Mouse (Mus musculus): Measurements from ENCODE around the gene D930048N14Rik.
A peak's percentile ranks its signal among the peaks of the same experiment; 100 is the strongest.
"Not testable (repeated sequence)": the region's sequence is repeated elsewhere in the genome, so short reads cannot be mapped to it uniquely, and the experiment has no call there.

D930048N14Rik gene

DNA sequence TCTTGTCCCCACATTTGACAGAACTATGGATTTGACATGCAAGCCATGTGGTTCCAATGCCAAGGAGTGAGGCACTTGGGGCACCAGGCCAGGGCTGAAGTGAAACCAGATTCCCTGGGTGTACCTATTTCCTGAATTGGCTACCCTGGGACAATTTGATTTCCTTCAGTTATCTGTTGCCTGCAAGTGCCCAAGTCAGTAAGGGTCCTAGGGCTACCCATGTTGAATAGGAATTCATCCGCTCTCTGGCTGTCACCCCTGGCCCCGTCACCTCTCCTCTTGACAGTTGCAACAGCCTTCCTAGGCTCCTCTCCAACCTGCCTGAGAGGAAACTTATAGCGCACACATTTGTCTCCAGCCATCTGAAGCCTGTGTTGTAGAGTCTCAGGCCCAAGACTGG is 4.1 kb downstream of the D930048N14Rik start:
- DNase-seq = no peak

- DNase-seq = no peak
Measured at GRCm38 (mm10) chr11:51656798-51657521, 6.2 kb downstream of the D930048N14Rik start.

DNA sequence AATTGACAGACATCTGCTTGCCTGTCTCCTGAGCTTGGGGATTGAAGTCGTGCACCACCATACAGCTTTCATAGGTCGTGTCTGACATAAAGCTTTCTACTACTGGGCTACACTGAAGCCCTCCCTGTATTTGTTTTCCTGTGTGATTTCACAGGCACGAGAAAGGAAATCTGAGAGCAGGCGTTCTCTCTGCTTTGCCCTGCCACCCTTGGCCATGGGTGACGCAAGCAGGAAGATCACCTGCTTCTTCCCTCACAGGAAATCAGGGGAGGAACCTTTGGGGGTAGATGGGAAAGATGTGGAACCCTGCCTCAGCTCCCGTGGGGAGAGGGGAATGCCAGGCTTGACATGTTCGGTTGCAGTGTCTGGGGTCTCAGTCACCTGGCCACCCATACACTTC is 7.5 kb downstream of the D930048N14Rik start:
- DNase-seq = no peak

- DNase-seq = no peak
Measured at GRCm38 (mm10) chr11:51658705-51659104, 8.0 kb downstream of the D930048N14Rik start.

GRCm38 (mm10) chr11:51661867-51662365 is 11.2 kb downstream of the D930048N14Rik start:
- DNase-seq = no peak

DNA sequence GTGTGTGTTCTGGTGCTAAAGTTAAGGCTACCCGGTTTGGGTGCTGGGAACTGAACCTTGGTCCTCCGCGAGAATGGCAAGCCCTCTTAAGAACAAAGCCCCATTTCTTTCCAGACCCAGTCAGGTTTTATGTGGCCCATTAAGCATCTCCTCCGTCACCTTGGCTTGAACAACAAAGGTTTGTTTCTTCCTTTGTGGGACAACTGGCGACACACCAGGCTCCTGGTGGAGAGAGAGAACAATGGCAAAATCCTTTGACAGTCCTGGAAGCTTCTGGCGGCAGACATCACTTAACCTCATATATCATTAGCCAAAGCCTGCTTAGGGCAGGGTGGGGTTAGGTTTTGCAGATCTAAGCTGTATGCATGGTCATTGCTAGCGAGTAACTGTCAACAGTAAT is 11.9 kb downstream of the D930048N14Rik start:
- no peak for DNase-seq

GRCm38 (mm10) chr11:51664747-51665146 is 14.0 kb downstream of the D930048N14Rik start:
- DNase-seq = not testable (repeated sequence)

DNA sequence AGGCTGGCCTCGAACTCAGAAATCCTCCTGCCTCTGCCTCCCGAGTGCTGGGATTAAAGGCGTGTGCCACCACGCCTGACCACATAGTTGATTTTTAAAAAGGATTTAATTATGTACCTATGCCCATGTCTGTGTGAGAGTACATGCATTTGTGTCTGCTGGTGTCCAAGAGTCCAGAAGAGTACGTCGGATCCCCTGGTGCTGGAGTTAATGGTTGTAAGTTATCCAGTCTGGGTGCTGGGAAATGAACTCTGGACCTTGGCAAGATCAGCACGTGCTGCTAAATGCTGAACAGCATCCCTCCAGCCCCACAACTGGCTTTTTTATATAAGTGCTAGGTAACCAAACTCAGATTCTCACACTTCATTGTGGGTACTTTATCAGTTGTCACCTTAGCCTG is 20.1 kb downstream of the D930048N14Rik start:
- no peak for DNase-seq

- DNase-seq = no peak
Measured at GRCm38 (mm10) chr11:51671376-51671775, 20.6 kb downstream of the D930048N14Rik start.

DNA sequence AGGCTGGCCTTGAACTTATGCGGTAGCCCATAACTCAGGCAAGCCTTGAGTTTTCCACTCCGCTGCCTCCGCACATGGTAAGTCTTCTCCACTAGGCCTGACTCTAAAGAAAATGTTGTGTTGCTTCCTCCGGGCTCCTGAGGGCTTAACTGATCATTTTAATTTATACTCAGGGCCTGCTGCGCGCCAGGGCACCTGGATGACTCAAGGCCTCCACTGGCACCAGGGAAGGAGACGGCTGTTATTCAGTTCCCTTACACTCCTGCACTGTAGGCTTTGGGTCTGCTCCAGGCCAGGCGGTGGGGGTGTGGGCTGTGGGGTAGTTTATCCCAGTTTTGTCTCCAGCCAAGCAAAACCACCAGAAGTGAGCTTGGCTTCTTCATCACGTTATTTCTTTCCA is 22.5 kb downstream of the D930048N14Rik start:
- DNase-seq = no peak

GRCm38 (mm10) chr11:51675386-51675785 is 24.6 kb downstream of the D930048N14Rik start:
- DNase-seq = no peak

DNA sequence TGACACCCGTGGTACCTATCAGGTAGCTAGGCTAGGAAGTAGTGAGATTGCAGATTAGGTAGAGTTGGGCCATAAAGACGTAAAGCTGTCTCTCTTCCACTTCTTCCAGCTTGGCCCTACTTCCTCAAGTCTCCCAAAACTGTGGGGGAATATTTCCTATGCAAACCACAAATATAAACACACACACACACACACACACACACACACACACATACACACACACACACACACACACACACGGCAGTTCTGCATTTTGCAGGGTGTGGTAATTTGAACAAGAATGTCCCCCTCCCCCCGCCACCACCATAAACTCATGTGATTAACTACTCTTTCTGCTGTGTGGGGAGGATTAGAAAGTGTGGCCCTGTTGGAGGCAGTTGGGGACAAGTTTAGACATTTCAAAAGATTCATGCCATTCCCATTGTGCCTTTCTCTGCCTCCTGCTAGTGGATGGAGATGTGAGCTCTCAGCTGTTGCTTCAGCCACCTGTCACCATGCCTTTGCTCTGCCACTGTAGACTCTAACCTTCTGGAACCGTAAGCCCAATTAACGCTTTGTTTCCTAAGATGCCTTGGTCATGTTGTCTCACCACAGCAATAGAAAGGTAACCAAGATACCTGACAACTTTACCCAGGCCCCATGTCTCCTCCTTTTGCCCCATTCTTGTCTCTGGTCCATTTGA is 27.1 kb downstream of the D930048N14Rik start:
- DNase-seq = no peak

GRCm38 (mm10) chr11:51679466-51679865 is 28.7 kb downstream of the D930048N14Rik start:
- no peak for DNase-seq

- DNase-seq = peak; percentile 89
Measured at GRCm38 (mm10) chr11:51681324-51681975, 30.7 kb downstream of the D930048N14Rik start.

GRCm38 (mm10) chr11:51681976-51682374 is 31.2 kb downstream of the D930048N14Rik start:
- no peak for DNase-seq

DNA sequence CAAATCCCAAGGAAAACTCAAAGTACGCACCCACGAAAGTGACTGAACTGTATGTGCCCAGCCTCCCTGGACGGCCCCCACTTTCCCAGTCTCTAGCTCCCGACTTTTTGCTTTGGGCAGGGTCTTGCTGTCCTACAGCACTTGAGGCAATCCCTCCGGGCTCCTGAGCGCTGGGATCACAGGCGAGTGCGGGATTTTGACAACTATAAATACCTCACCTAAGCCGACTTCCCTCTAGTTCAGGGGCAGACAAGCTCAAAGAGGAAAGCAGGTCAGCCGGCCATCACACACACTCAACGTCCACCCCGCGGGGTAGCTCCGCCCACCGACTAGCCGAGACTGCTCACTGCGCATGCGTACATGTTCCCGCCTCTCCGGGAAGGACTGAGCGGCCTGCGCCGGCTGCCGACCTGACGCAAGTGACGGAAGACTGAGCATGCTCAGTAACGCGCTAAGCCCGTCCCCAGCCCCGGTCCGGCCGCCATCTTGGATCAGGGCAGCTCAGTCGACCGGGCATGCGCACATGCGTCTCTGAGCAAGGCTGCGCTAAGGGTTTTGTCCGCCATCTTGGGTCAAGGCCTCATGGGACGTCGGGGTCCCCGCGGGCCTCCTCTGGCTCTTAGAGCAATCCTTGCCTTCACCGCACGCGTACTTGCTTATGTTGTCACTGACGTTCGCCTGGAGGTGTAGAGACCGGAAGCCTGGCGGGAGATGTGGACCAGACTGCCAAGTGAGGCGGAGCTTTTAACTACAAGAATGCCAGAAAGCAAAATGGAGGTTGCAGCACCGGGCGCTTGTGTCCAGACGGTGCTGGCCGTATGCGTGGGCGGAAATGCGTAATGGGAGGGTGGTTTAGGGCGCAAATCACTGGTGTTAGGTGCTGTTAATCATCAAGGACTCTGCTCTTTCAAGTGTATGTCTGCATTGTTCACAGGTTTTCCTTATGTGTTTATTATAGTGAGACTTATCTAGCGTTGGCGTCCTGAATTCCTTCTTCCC is 37.9 kb downstream of the D930048N14Rik start, which contains the start of gene 0610009B22Rik:
Gene 0610009B22Rik, minus strand, starts transcription at position 545 of the 999 bp plus-strand sequence.
- peak; percentile 100 for DNase-seq

GRCm38 (mm10) chr11:51689343-51689742 is 38.6 kb downstream of the D930048N14Rik start:
- no peak for DNase-seq

- not testable (repeated sequence) for DNase-seq
Measured at GRCm38 (mm10) chr11:51690597-51690996, 39.8 kb downstream of the D930048N14Rik start.

DNA sequence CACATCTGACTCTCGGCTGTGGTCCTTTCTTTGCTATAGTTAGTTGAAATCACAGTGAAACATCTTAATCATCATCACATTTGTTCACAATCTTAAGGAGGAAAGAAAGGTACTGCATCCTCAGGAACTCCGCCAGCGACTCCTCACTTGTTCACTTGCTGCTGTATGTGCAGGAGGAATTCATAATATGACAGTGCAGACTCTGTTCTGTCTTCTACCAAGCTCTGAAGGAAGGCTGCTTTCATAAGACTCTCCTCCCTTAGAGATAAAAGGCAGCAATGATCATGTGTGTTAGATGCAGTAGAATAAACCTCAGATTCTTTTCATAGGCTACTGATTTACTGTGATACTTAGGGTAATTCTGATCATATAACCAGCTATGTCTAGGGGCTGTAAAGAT is 44.2 kb downstream of the D930048N14Rik start:
- DNase-seq = no peak

DNA sequence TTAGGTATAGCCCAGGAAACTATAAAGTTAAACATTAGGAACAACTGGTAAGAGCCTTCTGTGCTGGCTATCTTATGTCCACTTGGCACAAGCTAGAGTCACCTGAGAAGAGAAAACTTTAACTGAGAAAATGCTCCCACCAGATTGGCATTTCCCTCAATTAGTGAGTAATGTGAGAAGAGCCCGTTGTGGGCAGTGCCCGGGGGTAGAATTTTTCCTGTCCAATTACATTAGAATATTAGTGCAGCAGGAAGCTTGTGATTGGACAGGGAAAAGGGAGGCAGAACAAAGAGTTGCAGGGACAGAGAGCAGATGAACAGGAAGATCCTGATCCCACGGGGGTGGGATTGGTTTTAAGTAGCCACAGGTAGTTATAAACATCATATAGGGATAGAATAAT is 52.1 kb downstream of the D930048N14Rik start:
- DNase-seq = no peak

DNA sequence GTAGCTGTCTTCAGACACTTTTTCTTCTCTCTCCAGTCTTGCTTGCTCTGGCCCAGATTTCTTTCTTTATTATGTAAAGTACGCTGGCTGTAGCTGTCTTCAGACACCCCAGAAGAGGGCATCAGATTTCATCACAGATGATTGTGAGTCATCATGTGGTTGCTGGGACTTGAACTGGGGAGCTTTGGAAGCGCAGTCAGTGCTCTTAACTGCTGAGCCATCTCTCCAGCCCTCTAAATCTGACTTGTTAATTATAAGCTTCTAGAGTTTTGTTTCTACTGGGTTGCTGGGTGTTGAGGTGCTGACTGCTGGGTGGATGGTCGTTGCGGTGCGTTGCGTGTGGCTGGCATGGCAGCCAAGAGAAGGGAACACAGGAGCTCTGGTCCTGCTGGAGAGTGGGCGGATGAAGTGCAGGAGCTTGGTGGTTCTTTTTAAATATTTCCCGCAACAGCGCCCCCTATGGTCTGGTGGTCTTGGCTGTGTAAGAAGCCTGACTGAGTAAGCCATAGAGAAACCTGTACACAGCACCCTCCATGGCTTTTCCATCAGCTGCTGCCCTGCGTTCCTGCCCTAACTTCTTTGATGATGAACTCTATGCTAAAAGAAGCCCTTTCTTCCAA is 52.7 kb downstream of the D930048N14Rik start:
- DNase-seq = no peak

DNA sequence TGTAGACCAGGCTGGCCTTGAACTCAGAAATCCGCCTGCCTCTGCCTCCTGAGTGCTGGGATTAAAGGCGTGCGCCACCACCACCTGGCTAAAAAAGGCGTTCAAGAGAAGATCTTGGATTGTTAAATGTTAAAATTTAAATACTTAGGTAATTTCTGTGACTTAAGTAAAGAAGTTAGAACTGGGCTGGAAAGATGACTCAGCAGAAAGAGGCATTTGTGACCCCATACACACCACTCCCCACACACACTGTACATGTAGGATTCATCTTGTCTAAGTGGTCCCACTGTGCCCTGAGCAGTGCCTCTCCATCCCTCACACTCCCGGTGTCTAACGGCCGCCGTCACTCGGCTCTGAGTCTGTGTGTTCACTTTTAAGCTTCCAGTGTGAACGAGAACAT is 55.7 kb downstream of the D930048N14Rik start:
- DNase-seq = no peak

All from cerebellum, adult 8-10 months (tissue).